Mouse (Mus musculus) neutrophil, adult 5-6 weeks (primary cell): Measurements from ENCODE around the gene Ptprs. TPM values are rescaled to one million over a fixed set of nuclear protein-coding genes. Genes with fewer than 3 reads are reported as not detected.

ENCODE experiments used
- total RNA-seq: library from RNA; stranded (forward); fragments of 200-1000 nt; gene quantifications from 2 replicates; pipeline ENCODE4 v1.2.3, GENCODE M21; 2017

Ptprs gene
- total RNA-seq, 1 experiment from 2014 or later: 6.4 TPM

Other genes with a start within 250 kb of the Ptprs start
- 22.2 and 23.8 TPM in 2 replicates for gene Fem1a, start 219.7 kb downstream of the Ptprs start, total RNA-seq
- 4.8 and 6.4 TPM in 2 replicates for gene Ticam1, start 199.7 kb downstream of the Ptprs start, total RNA-seq
- gene Plin3, start 183.6 kb downstream of the Ptprs start, total RNA-seq: 13.5 and 14.2 TPM in 2 replicates
- gene Arrdc5, start 176.2 kb downstream of the Ptprs start, total RNA-seq: not detected in 2 replicates
- gene Uhrf1, start 173.2 kb downstream of the Ptprs start, total RNA-seq: 2.3 and 2.4 TPM in 2 replicates
- 27.2 and 29.6 TPM in 2 replicates for gene Kdm4b, start 150.4 kb downstream of the Ptprs start, total RNA-seq
- gene Znrf4, start 35.9 kb upstream of the Ptprs start, total RNA-seq: not detected in 2 replicates
- 2.2 and 3.3 TPM in 2 replicates for gene Gm20219, start 77.9 kb upstream of the Ptprs start, total RNA-seq
- 329 and 358 TPM in 2 replicates for gene Safb2, start 108.1 kb upstream of the Ptprs start, total RNA-seq
- 243 and 262 TPM in 2 replicates for gene Safb, start 108.3 kb upstream of the Ptprs start, total RNA-seq
- gene 2410015M20Rik, start 133.3 kb upstream of the Ptprs start, total RNA-seq: 33.3 and 62.5 TPM in 2 replicates
- gene Rpl36, start 136.9 kb upstream of the Ptprs start, total RNA-seq: 894 and 902 TPM in 2 replicates
- 32.6 and 32.9 TPM in 2 replicates for gene Lonp1, start 150.4 kb upstream of the Ptprs start, total RNA-seq
- not detected in 2 replicates for gene Catsperd, start 151.7 kb upstream of the Ptprs start, total RNA-seq
- gene Ranbp3, start 196.8 kb upstream of the Ptprs start, total RNA-seq: 64.5 and 65.3 TPM in 2 replicates
- 31.2 and 33.6 TPM in 2 replicates for gene Ndufa11, start 241.3 kb upstream of the Ptprs start, total RNA-seq
- 10.7 and 10.8 TPM in 2 replicates for gene Vmac, start 241.5 kb upstream of the Ptprs start, total RNA-seq